Mouse (Mus musculus): ENCODE results near the gene Sp4. TPM values are rescaled to one million over a fixed set of nuclear protein-coding genes. Genes with fewer than 3 reads are reported as not detected.

The Sp4 gene
- 3.4 TPM for polyA plus RNA-seq (2014; fragmentation: Illumina TruSeq; extraction: RNeasy Lipid Tissue Mini Kit (QIAGEN cat#74804); ENCODE audit: insufficient read depth, low read depth, low replicate concordance)

DNA sequence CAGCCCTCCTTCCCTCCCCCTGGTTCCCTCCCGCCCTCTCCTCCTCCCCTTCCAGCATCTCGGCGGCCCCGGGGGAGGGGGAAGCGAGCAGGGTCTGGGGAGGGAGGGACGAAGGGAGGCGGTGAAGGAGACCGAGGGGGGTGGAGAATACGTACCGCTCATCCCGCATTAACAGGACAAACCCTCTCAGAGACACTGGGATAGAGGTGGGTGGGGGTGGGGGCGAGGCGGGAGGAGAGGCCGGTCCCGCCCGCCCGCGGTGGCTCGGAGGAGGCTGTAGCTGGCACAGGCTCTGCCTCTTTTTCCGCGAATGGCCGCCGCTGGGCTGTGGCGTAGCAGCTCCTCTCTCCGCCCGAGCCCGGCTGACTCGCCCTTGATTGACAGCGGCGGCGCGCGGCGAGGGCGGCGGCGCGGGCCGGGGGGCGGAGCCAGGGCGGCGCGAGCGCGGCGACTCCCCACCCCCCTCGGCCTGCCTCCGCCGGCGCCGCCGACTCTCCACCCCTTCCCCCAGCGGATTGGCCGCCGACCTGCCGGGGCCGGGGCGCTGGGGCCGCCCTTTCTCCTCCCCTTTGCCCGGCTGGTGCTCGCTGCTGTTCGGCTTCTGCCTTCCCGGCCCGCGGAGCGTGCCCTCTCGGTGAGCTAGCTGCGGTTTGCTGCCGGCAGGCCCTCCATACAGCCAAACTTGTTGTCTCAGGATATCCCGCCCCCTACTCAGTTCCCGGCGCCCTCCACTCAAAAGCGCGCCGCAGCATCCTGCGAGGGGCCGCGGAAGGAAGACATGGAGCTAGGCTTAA is at the start of gene Sp4:
Sp4 (minus strand) TSS at position 369 of the 794 bp plus-strand sequence.

DNA sequence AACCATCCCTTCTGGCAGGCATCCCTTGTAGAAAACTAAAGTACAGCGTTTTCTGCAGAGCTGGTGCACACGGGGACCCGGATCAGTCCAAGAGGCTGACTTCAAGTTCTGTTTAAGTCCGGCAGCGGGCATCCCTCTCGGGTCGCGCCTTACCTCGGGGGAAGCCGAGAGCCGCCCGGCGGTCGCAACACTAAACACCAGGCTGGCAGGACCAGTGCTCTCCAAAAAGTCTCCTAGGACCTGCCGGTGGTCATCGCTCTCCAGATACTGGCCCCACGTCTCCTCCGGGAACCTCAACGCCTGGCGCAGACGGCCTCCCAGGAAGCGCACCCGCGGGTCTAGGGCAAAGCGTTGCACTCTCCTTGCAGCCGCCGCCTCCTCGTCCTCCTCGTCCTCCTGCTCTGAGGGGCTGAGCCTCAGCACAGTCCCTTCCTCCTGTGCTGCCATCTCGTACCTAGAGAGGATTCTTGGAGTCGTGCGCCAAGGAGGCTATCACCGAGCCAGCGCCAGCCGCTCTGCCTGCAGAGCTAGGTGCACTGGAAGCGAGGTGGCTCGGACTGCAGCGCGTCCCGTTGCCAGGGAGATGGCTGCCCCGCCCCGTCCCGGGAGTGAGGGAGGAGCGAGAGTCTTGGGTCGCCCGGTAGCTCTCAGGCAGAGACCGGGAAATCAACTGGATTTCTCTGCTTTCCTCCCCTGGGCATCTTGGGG is 102.7 kb downstream of the Sp4 start, which contains the start of gene Dnah11:
Dnah11 (minus strand) TSS at position 658 of the 708 bp plus-strand sequence.

Other genes starting within 250 kb of the Sp4 start
- gene Dnah11, start 102.4 kb downstream of the Sp4 start, polyA plus RNA-seq (2014; fragmentation: Illumina TruSeq; extraction: RNeasy Lipid Tissue Mini Kit (QIAGEN cat#74804); ENCODE audit: insufficient read depth, low read depth, low replicate concordance) = 1.5 TPM